Mouse (Mus musculus) heart, adult 8-10 months (tissue): Measurements from ENCODE around the gene Taok1. TPM values are rescaled to one million over a fixed set of nuclear protein-coding genes. Genes with fewer than 3 reads are reported as not detected.
"Not testable (repeated sequence)": the region's sequence is repeated elsewhere in the genome, so short reads cannot be mapped to it uniquely, and the experiment has no call there.

Experiments
- DNase-seq: peaks from one replicate; pipeline ENCODE4 v3.0.0; 2022; ENCODE audit warnings: low spot score
- total RNA-seq, 4 experiments: library from RNA; stranded (reverse); gene quantifications; 2 replicates each; pipeline ENCODE4 v1.2.4; 2022

Gene Taok1
- 10 to 100 TPM; 48.8 to 61.9 (median 56.1) TPM for total RNA-seq

GRCm38 (mm10) chr11:77607538-77608455 is at the start of gene Taok1:
Taok1 (minus strand) TSS chr11:77607815.
- DNase-seq = peak; percentile 94

DNA sequence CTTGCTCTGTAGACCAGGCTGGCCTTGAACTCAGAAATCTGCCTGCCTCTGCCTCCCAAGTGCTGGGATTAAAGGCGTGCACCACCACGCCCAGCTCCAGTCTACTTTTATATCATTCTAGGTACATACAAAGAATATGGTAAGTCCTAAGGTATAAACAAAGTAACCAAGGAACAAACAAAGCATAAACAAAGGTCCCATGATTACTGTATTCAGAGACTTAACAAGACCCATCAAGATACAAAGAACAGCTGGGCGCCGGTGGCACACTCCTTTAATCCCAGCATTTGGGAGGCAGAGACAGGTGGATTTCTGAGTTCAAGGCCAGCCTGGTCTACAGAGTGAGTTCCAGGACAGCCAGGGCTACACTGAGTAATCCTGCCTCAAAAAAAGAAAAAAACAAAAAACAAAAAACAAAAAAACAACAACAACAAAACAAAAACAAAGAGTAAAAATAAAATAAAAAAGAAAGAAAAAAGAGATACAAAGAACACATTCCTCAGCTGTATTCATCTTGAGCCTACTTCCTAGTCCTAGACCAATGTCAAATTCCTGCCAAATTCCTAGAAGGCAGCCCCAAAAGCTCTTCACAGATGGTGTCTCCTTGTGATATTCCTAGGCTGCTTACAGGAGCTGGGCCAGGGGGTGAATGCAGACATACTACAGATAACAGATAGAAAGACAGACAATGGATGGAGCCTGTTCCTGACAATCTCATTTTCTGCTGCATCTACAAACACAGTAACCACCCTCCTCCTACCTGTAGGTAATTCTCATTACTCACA is 46.0 kb upstream of the Taok1 start:
- not testable (repeated sequence) for DNase-seq

GRCm38 (mm10) chr11:77652484-77652883 is 44.9 kb upstream of the Taok1 start:
- no peak for DNase-seq

DNA sequence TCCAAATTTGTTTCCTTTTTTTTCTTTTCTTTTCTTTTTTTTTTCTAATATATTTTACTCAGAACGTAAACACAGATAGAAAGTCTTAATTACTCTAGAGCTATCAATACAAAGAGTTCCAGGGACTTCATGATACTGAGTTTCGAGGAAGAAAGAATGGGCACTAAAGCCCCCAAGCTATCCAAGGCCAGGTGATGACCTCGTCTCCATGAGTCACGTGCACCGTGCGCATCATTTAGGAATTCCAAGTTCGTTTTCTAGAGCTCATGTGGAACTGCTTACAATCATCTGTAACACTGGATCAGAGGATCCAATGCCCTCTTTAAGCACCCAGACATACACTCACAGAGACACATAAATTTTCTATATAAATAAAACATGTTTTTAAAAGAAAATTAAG is 41.3 kb upstream of the Taok1 start:
- DNase-seq = no peak

GRCm38 (mm10) chr11:77645481-77645880 is 37.9 kb upstream of the Taok1 start:
- DNase-seq = no peak

- no peak for DNase-seq
Observed at GRCm38 (mm10) chr11:77641390-77641789, 33.8 kb upstream of the Taok1 start.

DNA sequence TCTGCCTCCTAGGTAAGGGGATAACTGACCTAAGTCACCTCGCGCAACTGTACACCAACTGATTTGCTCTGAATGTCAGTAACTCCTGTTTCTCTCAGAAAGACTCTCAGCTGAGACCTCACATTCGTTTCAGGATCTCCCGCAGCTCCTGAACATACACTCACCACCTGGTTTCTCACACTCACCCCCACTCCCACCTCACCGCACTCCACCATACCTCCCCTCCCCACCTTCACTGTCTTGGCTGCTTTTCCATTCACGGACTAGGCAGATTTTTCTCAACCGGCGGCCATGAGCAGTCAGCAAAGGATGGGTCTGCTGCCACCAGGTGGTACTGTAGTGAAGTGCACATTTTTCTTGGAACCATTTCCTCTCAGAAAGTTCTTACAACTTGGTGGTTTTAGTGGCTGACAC is 22.6 kb upstream of the Taok1 start:
- peak; percentile 84 for DNase-seq

GRCm38 (mm10) chr11:77629476-77629875 is 21.9 kb upstream of the Taok1 start:
- peak; percentile 46 for DNase-seq

DNA sequence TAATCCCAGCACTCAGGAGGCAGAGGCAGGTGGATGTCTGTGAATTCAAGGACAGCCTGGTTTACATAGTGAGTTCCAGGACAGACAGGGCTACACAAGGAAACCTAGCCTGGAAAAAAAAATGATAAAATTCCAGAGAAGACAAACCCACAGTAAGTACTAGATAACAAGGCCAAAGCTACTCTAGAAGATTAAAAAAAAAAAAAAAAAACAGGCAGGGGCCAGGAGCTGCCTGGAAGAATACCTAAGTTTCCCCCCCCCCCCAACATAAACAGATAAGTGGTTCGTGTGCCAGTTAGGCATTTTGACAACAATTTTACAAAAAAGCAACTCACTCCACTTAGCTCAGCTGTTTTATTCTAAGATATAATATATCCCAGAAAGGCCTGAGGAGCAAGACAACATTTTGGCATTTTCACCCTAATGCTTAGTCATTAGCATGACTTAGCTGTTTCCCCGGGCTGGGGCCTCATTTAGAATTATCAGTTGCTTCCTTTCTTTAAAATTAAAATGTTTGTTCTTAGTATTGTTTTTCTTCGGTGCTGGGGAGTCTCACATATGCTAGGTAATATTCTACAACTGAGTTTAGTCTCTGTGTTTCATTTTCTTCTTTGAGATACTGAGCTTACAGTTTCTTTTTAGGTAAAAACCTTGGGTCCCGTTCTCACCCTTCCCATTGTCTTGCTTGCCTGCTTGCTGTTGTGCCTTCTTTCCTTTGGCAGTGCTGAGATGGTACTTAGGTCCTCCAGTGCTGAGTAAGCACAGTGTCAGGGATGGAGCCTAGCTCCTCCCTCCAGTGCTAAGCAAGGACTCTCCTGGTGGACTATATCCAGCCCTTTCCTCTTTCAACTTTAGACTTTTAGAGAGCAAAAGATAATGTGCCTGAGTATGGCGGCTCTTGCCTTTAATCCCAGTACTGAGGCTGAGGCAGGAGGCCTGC is 19.3 kb upstream of the Taok1 start:
- no peak for DNase-seq

- DNase-seq = peak; percentile 9
Observed at GRCm38 (mm10) chr11:77625061-77625855, 17.6 kb upstream of the Taok1 start.

GRCm38 (mm10) chr11:77624441-77625060 is 16.9 kb upstream of the Taok1 start:
- peak; percentile 18 for DNase-seq

DNA sequence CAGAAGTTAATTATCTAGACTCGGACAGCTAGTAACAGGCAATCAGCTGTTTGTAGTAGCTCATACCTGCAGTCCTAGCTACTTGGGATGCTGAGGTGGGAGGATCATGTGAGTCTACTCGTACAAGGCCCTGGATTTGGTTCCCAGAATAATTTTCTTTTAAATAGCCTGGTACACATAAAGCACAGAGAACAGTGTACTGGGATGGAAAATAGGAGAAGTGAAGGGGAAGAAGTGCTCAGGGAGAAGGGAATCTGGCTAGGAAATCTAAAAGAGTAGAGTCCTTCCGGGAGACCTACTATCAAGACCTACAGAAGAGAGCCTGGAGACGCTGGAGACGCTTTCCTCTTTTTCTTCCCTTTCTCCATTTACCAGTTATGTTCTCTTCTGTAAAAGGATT is 16.4 kb upstream of the Taok1 start:
- DNase-seq = no peak

GRCm38 (mm10) chr11:77621902-77622535 is 14.4 kb upstream of the Taok1 start:
- DNase-seq = no peak

DNA sequence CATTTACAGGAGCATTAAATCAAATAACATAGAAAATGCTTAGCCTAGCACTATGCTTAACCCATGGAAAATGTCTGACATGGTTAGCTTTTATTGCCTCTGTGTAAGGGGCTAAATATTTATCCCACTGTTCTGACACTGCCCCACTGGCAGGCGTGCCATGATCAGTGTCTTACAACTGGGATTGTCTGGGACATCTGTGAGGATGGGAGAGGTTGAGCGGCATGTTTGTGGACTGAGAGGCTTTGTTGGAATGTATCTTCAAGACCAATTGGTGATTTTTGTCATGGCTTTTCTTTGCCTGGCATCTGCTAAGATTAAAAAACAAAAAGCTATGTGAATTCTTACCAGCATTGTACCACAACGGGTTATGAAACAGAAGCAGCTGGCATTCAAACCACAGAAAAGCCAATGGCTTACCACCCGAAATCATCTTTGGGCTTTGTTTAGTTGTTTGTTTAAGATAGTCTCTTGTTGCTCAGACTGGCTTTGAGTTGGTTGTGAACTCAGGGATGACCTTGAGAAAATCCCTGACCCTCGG is 7.5 kb upstream of the Taok1 start:
- DNase-seq = no peak

DNA sequence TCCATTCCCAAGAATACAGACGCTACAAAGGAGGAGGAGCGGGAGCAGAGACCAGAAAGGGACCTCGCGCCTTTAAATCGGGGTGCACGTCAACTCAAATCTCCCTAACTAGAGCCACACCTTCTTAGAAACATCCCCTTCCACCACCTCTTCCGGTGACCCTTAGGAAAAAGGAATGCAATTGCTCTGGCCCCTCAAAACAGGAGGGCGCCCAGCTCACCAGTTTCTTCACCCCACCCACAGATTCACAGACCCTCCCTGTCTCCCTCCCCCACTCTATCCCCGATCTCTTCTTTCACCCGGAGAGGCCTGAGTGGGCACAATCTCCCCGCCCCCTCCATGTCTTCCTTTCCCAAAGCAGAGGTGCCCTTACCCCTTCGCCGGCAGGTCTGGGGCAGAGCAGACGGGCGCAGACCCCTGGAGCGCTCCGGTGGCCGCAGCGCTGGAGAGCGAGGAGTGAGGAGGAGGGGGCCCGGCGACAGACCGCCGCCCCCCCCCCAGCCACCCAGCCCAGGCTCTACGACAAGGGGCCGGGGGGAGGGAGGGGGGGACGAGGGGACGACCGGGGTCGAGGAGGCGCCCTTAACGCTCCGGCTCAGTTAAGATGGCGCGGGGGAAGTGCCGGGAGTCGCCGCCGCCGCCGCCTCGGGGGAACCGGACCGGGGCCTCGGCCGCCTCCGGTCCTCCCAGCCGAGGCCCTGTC is 629 bp downstream of the Taok1 start:
- DNase-seq = peak; percentile 32

DNA sequence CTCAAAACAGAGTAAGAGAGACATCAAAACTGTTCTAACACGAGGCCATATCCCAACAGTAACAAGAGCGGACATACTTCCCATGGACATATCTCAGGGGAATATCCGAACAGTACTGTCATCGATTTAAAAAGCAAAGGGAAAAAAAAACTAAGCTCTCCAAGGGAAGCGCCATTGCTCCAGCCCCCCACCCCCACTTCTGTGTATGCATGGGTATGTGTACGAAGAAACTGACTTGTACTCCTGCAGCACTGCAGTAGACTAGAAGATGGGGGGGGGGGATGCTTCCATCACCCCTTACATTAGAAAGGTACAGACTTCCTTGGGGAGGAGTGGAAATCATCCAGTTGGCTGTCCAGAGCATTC is 1.2 kb downstream of the Taok1 start:
- DNase-seq = no peak

GRCm38 (mm10) chr11:77597266-77597665 is 10.3 kb downstream of the Taok1 start:
- no peak for DNase-seq

DNA sequence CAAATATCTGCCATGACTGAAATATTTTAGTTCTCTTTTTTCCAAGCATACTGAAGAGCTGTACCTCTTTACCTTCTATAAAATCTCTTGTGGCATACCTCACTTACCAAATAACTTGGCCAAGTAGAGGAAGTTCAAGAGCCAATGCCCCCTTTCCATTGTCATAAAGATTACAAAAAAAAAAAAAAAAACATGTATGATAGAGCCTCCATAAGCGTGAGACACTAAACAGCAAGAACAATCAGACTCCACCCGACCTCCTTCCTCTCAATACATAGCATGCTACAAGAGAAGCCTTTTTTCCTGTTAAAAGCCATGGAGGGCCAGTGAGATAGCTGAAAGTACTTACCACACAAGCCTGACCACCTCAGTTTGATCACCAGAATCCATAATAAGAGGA is 16.2 kb downstream of the Taok1 start:
- DNase-seq = no peak

DNA sequence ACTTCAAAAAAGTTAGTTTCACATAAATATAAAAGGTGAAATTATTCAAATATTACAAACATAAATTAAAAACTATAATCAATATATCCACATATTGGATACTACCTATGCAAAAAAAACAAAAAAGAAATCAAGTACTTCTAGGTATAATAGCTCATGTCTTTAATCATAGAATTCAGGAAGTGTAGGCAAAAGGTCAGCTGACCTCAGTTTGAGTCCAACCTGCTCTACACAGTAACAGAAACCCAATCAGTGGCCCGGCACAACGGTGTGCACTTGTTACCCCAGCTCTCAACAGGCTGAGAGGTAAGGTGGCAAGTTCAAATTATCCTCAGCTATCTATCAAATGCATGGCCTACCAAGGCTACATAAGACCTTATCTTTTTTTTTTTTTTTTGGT is 16.8 kb downstream of the Taok1 start:
- DNase-seq = no peak
